Mouse (Mus musculus) urinary bladder, postnatal 14 days (tissue): Measurements from ENCODE around the gene Hnrnph3.
A peak's percentile ranks its signal among the peaks of the same experiment; 100 is the strongest.

Experiments used
- DNase-seq: peaks from one replicate; pipeline ENCODE4 v3.0.0; 2021; ENCODE audit warnings: low spot score

Hnrnph3 gene

DNA sequence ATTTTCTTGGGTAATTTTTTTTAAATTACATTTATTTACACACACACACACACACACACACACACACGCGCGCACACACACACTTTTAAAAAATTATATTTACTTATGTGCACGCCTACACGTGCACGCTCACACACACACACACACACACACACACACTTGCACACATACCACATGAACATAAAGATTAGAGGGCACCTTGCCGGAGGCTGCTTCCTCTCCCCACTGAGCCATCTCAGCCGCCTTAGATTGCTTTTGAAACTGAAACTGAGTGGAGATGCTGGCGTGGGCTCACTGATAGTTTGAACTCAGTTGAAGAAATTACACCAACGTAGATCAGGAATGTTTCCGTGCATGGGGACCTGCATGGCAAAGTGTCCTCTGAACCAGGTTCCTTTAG, 39.9 kb downstream of the Hnrnph3 start:
- no peak for DNase-seq

DNA sequence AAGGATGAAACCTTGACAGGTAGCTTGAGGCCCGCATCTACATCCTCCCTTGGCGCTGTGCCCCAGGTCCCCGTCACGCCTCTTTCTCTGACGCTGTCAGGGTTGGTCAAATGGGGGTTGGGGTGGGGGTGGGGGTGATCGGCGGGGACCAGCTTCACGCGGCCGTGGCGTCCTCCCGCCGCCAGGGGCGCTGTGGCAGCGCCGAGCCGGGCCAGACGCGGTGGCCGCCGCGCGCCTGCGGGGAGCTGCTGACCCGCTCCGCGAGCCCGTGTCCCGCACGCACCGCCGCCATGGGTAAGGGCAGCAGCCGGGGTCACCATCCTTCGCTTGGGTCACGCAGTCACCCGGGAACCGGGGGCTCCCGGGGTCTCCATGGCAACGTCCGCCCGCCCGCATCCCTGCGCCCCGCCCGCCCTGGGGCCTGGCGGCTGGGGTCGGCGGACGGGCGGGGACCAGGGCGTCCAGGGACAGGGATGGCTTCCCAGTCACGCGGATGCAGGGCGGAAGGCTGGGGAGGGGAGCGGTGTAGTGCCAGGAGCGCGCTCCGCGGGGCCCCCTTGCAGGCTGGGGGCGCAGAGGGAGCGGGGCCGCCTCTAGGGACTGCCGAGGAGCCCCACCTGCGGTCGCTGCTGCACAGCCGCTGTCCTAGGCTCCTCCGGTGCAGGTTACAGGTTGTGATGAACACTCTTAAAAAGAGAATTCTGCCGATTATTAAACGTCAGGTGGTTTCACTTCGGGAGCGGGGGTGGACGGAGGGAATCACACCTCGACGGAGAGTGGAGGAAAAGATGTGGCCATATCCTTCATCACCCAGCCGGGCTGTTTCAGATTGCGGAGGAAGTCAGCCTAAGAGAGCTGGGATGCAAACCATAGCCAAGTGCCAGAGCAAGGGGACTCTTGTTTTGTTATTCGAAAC, 43.7 kb downstream of the Hnrnph3 start, which contains the start of gene Rufy2:
TSS of gene Rufy2 (plus strand) at position 185 of the 916 bp plus-strand sequence.
- peak; percentile 82 for DNase-seq

DNA sequence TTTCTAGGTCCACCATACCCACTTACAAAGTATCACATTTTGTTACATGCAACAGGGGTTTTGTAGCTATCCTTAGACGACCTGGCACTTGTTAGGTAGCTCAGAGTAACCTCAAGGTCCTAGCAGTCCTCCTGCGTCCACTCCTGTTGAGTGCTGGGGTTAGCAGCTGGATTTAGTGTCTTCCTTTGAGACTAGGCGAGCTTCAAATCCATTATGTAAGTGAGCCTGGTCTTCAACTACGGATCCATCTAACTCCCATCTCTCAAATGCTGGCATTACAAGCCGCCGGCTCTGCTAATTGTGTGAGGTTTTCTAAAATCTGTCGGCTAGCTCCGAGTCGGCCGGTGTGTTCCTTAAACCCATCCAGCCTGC, 44.4 kb downstream of the Hnrnph3 start:
- no peak for DNase-seq

DNA sequence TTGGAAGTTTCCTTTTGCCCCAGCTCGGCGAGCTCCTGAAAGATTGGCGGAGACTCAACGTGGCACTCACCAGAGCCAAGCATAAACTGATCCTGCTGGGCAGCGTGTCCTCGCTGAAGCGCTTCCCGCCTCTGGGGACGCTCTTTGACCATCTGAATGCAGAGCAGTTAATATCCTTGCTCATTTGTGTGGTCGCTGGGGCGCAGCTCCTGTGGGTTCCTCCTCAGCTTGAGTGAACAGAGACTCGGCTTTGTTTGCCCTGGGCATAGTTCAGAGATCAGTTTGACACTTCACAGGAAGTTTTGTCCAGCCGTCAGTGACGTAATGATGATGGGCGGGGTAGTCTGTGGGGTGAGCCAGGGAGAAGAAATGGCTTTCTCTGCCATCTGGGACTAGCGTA, 52.2 kb downstream of the Hnrnph3 start:
- DNase-seq, result no peak

DNA sequence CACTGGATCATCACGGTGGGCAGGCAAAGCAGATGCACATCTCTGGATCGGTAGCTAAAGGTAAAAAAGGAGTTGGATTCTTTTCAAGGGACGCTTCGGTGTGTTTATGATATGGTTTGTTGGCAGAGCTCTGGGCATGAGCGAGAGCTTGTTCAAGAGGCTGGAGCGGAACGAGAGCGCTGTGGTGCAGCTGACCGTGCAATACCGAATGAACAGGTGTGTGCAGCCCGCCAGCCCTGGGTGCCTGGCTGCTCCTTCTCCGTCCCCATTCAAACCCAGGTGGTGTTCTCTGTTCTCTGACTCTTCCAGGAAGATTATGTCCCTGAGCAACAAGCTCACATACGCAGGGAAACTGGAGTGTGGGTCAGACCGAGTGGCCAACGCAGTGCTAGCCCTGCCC, 57.7 kb downstream of the Hnrnph3 start:
- no peak for DNase-seq

DNA sequence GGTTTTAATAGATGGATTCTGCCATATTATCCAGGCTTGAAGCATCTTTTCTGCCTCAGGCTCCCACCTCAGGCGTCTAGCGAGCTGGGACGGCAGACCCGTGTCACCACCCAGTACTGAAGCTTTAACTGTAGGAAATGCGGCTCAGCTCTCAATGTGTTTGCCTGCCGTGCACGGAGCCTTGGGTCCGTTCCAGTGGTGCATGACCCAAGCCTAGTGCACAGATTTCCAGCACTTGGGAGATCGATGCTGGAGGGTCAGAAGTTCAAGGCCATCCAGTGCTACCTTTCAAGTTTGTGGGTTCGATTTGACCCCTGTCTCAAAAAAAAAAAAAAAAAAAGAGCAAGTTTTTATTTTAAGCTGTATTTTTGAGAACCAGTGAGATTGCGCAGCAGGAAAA, 58.2 kb downstream of the Hnrnph3 start:
- DNase-seq, result no peak
